ENCODE assay signal across 26 mouse cellular contexts in the genomic region with DNA sequence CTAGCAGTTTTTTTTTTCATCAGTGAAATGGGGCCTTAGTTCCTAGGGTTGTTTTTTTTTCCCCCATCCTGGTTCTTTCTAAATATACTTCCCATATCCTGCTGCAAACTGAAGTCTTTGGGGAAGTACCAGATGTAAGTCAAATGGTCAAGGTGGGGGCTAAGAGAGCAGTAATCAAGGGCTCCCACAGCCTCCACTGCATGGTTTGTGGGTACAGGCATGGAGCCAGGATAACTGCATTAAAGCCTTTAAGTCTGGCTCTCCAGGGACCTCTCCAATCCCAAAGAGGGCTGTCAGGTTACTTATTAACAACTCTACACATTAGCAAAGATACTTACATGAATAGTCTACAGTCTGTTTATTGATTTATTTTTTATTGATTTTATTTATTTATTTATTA.
"Had no signal": no experiment of that assay in that cellular context is flagged by ENCODE, and none has a peak within 500 bp of the region (broad histone marks: within the 10 kb centered on the region; RNA-seq: fewer than 3 reads in every experiment).

No protein-coding gene starts in this region.

- DNase-seq: gastrocnemius, adult 2 months; gastrocnemius, postnatal 10 days; gastrocnemius, postnatal 25 days; heart, adult 18-20 months; heart, postnatal 10 days; heart, postnatal 4 days; kidney, adult 18-20 months; kidney, adult 8-10 months; kidney, postnatal 10 days; kidney, postnatal 25 days; kidney, postnatal 4 days; left cerebral cortex, postnatal 4 days had no signal

- H3K4me1 ChIP-seq: heart, embryonic 10.5 days; hindbrain, embryonic 12.5 days; intestine, embryonic 15.5 days; limb, embryonic 15.5 days had no signal

- H3K4me2 ChIP-seq: heart, embryonic 12.5 days; hindbrain, embryonic 12.5 days; hindbrain, embryonic 14.5 days; intestine, embryonic 15.5 days; limb, embryonic 12.5 days; limb, embryonic 15.5 days; liver, embryonic 12.5 days had no signal

- ATAC-seq: hindbrain, embryonic 16.5 days; inflammation-experienced regulatory T-cells, adult 6 months; intestine, embryonic 15.5 days; intestine, postnatal 0 days; liver, embryonic 12.5 days had no signal

- H3K4me3 ChIP-seq: gastrocnemius, adult 2 months; heart, embryonic 10.5 days; heart, embryonic 12.5 days; hindbrain, embryonic 10.5 days; hindbrain, embryonic 12.5 days; intestine, embryonic 15.5 days; layer of hippocampus, adult 2 months; limb, embryonic 12.5 days; limb, embryonic 15.5 days; liver, embryonic 12.5 days had no signal

- H3K9me3 ChIP-seq: heart, embryonic 10.5 days; heart, embryonic 12.5 days; hindbrain, embryonic 10.5 days; hindbrain, embryonic 12.5 days; intestine, embryonic 15.5 days; limb, embryonic 12.5 days; limb, embryonic 15.5 days; liver, embryonic 12.5 days had no signal

- H3K27me3 ChIP-seq: heart, embryonic 12.5 days; hindbrain, embryonic 12.5 days; intestine, embryonic 15.5 days; limb, embryonic 12.5 days; limb, embryonic 15.5 days; liver, embryonic 12.5 days had no signal

- H3K36me3 ChIP-seq: hindbrain, embryonic 12.5 days; intestine, embryonic 15.5 days; limb, embryonic 12.5 days; limb, embryonic 15.5 days; liver, embryonic 12.5 days had no signal

- H3K9ac ChIP-seq: heart, embryonic 12.5 days; hindbrain, embryonic 12.5 days; hindbrain, embryonic 14.5 days; intestine, embryonic 15.5 days; limb, embryonic 12.5 days; limb, embryonic 15.5 days; liver, embryonic 12.5 days; liver, embryonic 14.5 days had no signal

- H3K27ac ChIP-seq: gastrocnemius, adult 2 months; heart, embryonic 10.5 days; hindbrain, embryonic 10.5 days; hindbrain, embryonic 12.5 days; hindbrain, embryonic 14.5 days; intestine, embryonic 15.5 days; layer of hippocampus, adult 2 months; limb, embryonic 12.5 days; limb, embryonic 15.5 days; liver, embryonic 12.5 days; liver, embryonic 14.5 days had no signal
